Mouse (Mus musculus) stomach, embryonic 14.5 days (tissue): ENCODE measurements around the gene Zfp867. TPM values are rescaled to one million over a fixed set of nuclear protein-coding genes. Genes with fewer than 3 reads are reported as not detected.

Source experiments
- polyA plus RNA-seq: library from polyadenylated mRNA; unstranded; fragments of >200 nt; fragmentation: Nextera tagmentation; extraction: Ambion mirVana; gene quantifications from 2 replicates; pipeline ENCODE4 v1.2.1, GENCODE M21; 2014

Gene Zfp867
- polyA plus RNA-seq, 1 experiment from 2014 or later, result 9.1 TPM

Other genes with a start within 250 kb of the Zfp867 start
- gene Arf1, start 244.2 kb downstream of the Zfp867 start, polyA plus RNA-seq, result 655 and 669 TPM in 2 replicates
- not detected in 2 replicates for gene Wnt3a, start 181.7 kb downstream of the Zfp867 start, polyA plus RNA-seq
- gene Wnt9a, start 165.5 kb downstream of the Zfp867 start, polyA plus RNA-seq, result 2.3 and 3.1 TPM in 2 replicates
- gene Prss38, start 96.8 kb downstream of the Zfp867 start, polyA plus RNA-seq, result not detected in 2 replicates
- 11.2 and 12.6 TPM in 2 replicates for gene Jmjd4, start 22.4 kb downstream of the Zfp867 start, polyA plus RNA-seq
- gene Snap47, start 21.3 kb downstream of the Zfp867 start, polyA plus RNA-seq, result 113 and 116 TPM in 2 replicates
- gene Zkscan17, start 54.3 kb upstream of the Zfp867 start, polyA plus RNA-seq, result 19.4 and 20.9 TPM in 2 replicates
- gene Nlrp3, start 69.1 kb upstream of the Zfp867 start, polyA plus RNA-seq, result 0.14 and 0.27 TPM in 2 replicates
- not detected in 2 replicates for gene Olfr222, start 103.8 kb upstream of the Zfp867 start, polyA plus RNA-seq
- gene Olfr223, start 120.8 kb upstream of the Zfp867 start, polyA plus RNA-seq, result not detected in 2 replicates
- 68.8 and 69.1 TPM in 2 replicates for gene Mprip, start 188.8 kb upstream of the Zfp867 start, polyA plus RNA-seq